Mouse (Mus musculus) neural tube, embryonic 14.5 days (tissue): ENCODE data around the gene Bmi1. TPM values are rescaled to one million over a fixed set of nuclear protein-coding genes. Genes with fewer than 3 reads are reported as not detected.
A peak's percentile ranks its signal among the peaks of the same experiment; 100 is the strongest.

Experiments used
- ATAC-seq: fragments of 200-750 bp; cut with Nextera tagmentation; 2 replicates; pipeline ENCODE4 v1.8.0; 2017; ENCODE audit warnings: low read depth, mild to moderate bottlenecking, moderate TSS enrichment, moderate library complexity
- H3K27ac ChIP-seq: fragments of 300-500 bp; sonication (generic); 2 replicates; pipeline ENCODE4 v1.5.1; 2014; ENCODE audit warnings: low read depth, mild to moderate bottlenecking, control low read depth, low read length, moderate library complexity, mixed read lengths
- H3K27me3 ChIP-seq: fragments of 300-500 bp; sonication (generic); 2 replicates; pipeline ENCODE4 v1.6.1; 2014; ENCODE audit warnings: low read length; ENCODE audit not compliant: control insufficient read depth, insufficient read depth
- H3K36me3 ChIP-seq: fragments of 300-500 bp; sonication (generic); 2 replicates; pipeline ENCODE4 v1.6.1; 2014; ENCODE audit warnings: low read length, mixed read lengths; ENCODE audit not compliant: control insufficient read depth, insufficient read depth
- H3K4me1 ChIP-seq: fragments of 300-500 bp; sonication (generic); 2 replicates; pipeline ENCODE4 v1.6.1; 2014; ENCODE audit warnings: low read length; ENCODE audit not compliant: control insufficient read depth, insufficient read depth
- H3K4me2 ChIP-seq: fragments of 300-500 bp; sonication (generic); 2 replicates; pipeline ENCODE4 v1.6.1; 2014; ENCODE audit warnings: mild to moderate bottlenecking, low read depth, low read length, control low read depth
- H3K4me3 ChIP-seq: fragments of 300-500 bp; sonication (generic); 2 replicates; pipeline ENCODE4 v1.5.1; 2014; ENCODE audit warnings: low read depth, low read length, control low read depth, mixed read lengths
- H3K9ac ChIP-seq: fragments of 300-500 bp; sonication (generic); replicated peaks from 2 replicates; pipeline ENCODE4 v1.6.1; 2014; ENCODE audit warnings: low read depth, mild to moderate bottlenecking, control low read depth, low read length, mixed read lengths
- H3K9me3 ChIP-seq: fragments of 300-500 bp; sonication (generic); 2 replicates; pipeline ENCODE4 v1.6.1; 2016; ENCODE audit warnings: low read length; ENCODE audit not compliant: control insufficient read depth
- WGBS: fragments of 180-500 bp; shearing (Covaris S2); extraction: QIAGEN DNeasy Blood & Tissue Kit; methylation state at CpG from one replicate; pipeline ENCODE4 v1.1.7; 2014; 5-methylcytosine and 5-hydroxymethylcytosine counted together
- polyA plus RNA-seq: library from polyadenylated mRNA; unstranded; fragments of >200 nt; fragmentation: Nextera tagmentation; extraction: Ambion mirVana; gene quantifications from 2 replicates; pipeline ENCODE4 v1.2.1, GENCODE M21; 2014

Bmi1 gene
- polyA plus RNA-seq, 1 experiment from 2014 or later, result 30.6 TPM

- no peak overlapping the region for H3K27ac ChIP-seq
- ATAC-seq, result no peak
- no peak overlapping the region; the same call in 1 of the 2 replicates for H3K4me2 ChIP-seq
- H3K9ac ChIP-seq, result no peak overlapping the region
- H3K9me3 ChIP-seq, result no peaks in the 10 kb centered on the region
- no peaks in the 10 kb centered on the region for H3K36me3 ChIP-seq
- under 1% methylated on average over 9 of the region's 9 CpGs for WGBS
- H3K27me3 ChIP-seq, result peaks cover 50% of the 10 kb centered on the region
- peak overlapping the region; percentile 39; the same call in 1 of the 2 replicates for H3K4me3 ChIP-seq
- H3K4me1 ChIP-seq, result peaks cover 10% of the 10 kb centered on the region
These were observed 13.9 kb downstream of the Bmi1 start for GRCm38 (mm10) chr2:18690756-18691155.

GRCm38 (mm10) chr2:18692031-18692430 lies 15.2 kb downstream of the Bmi1 start:
- Histone ChIP-seq H3K27me3 (peaks cover 50% of the 10 kb centered on the region), H3K9me3 (no peaks in the 10 kb centered on the region), H3K9ac (no peak overlapping the region), H3K4me1 (peaks cover 10% of the 10 kb centered on the region), H3K27ac (no peak overlapping the region), H3K36me3 (no peaks in the 10 kb centered on the region), H3K4me2 (no peak overlapping the region), H3K4me3 (no peak overlapping the region)
- ATAC-seq, result no peak

GRCm38 (mm10) chr2:18692548-18692947 lies 15.7 kb downstream of the Bmi1 start:
- H3K27ac ChIP-seq, result no peak overlapping the region
- peaks cover 46% of the 10 kb centered on the region for H3K27me3 ChIP-seq
- H3K4me1 ChIP-seq, result peaks cover 10% of the 10 kb centered on the region
- H3K9me3 ChIP-seq, result no peaks in the 10 kb centered on the region
- H3K9ac ChIP-seq, result no peak overlapping the region
- H3K36me3 ChIP-seq, result no peaks in the 10 kb centered on the region
- 2% methylated on average over 1 of the region's 1 CpGs for WGBS
- H3K4me3 ChIP-seq, result no peak overlapping the region
- no peak overlapping the region for H3K4me2 ChIP-seq
- ATAC-seq, result no peak

DNA sequence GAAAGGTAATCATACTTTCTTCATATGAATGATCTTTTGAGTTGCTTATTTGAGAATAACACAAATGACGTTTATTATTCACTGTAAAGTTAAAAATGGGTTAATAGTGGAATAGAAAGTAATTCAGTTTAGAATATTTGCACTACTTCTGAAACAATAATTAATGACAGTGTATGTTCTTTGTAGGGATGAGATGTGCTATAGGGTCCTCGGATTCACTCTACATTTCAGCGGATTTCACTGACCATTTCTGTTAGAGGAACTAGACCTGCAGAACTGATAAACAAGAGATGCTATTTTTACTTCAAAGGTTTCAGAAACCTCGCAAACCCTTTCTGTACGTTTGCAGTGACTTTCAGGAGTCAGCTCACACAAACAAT lies 16.7 kb downstream of the Bmi1 start:
- no peaks in the 10 kb centered on the region for H3K36me3 ChIP-seq
- H3K9ac ChIP-seq, result no peak overlapping the region; the same call in 1 of the 2 replicates
- H3K4me3 ChIP-seq, result peak overlapping the region; percentile 45
- no peaks in the 10 kb centered on the region for H3K9me3 ChIP-seq
- H3K27me3 ChIP-seq, result peaks cover 46% of the 10 kb centered on the region
- WGBS, result under 1% methylated on average over 5 of the region's 5 CpGs
- H3K27ac ChIP-seq, result no peak overlapping the region
- H3K4me1 ChIP-seq, result peaks cover 10% of the 10 kb centered on the region
- ATAC-seq, result no peak
- H3K4me2 ChIP-seq, result peak overlapping the region; percentile 87; the same call in 1 of the 2 replicates

DNA sequence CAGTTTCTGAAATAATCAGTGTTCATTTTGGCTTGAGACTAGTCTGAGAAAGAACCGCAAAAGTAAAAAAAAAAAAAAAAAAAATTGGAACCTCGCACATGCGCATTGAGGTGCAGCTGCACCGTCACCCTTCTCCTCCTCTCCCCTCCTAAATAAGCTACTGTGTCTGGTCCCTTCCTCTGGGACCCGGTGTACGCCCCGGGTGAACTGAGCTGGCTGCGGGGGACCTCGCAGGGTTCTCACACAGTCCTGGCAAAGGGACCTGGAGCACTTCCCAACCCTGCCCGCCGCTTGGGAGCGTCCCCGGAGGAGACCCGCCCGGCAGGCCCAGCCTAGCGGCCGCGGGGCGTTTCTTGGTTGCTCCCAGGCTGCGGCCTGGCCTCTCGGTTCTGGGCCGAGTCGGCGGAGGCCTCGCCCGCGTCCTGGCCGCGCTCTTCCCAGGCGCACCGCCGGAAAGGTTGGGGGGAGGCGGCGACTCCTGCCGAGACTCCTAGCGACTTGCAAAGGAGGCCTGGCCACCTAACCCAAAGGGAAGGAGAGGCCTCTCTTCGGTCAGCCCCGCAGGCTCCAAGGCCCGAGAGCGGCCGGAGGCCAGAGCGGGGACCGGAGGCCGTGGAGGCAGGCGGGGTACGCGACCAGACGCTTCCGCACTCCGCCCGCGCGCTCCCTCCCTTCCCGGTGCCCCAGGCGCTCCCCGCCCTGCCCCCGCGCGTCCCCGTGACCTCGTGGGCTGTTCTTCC lies 17.2 kb downstream of the Bmi1 start, which contains the start of gene Spag6:
TSS of gene Spag6 (plus strand) at position 162 of the 740 bp plus-strand sequence.
- H3K27me3 ChIP-seq, result peaks cover 46% of the 10 kb centered on the region

GRCm38 (mm10) chr2:18694611-18694950 lies 17.8 kb downstream of the Bmi1 start:
- Histone ChIP-seq H3K9ac (peak overlapping the region; percentile 60), H3K4me2 (peak overlapping the region; percentile 87), H3K36me3 (no peaks in the 10 kb centered on the region), H3K27me3 (peaks cover 47% of the 10 kb centered on the region), H3K9me3 (no peaks in the 10 kb centered on the region), H3K4me1 (peaks cover 10% of the 10 kb centered on the region), H3K4me3 (peak overlapping the region; percentile 45), H3K27ac (no peak overlapping the region)
- ATAC-seq, result peak; percentile 25; the same call in 1 of the 2 replicates
- 0% methylated on average over 19 of the region's 20 CpGs for WGBS

More for the DNA sequence above, 17.2 kb downstream of the Bmi1 start, which contains the start of gene Spag6:
- under 1% methylated on average over 53 of the region's 61 CpGs for WGBS
- H3K9ac ChIP-seq, result peak within 1 kb of the TSS; percentile 60
- H3K36me3 ChIP-seq, result no peaks in the 10 kb centered on the region
- peak; percentile 58 for ATAC-seq
- H3K4me3 ChIP-seq, result peak within 1 kb of the TSS; percentile 45
- no peak within 1 kb of the TSS for H3K27ac ChIP-seq
- H3K9me3 ChIP-seq, result no peaks in the 10 kb centered on the region
- H3K4me1 ChIP-seq, result peaks cover 10% of the 10 kb centered on the region
- peak within 1 kb of the TSS; percentile 87 for H3K4me2 ChIP-seq

GRCm38 (mm10) chr2:18695163-18695562 lies 18.3 kb downstream of the Bmi1 start:
- no peak overlapping the region for H3K4me2 ChIP-seq
- H3K9me3 ChIP-seq, result no peaks in the 10 kb centered on the region

DNA sequence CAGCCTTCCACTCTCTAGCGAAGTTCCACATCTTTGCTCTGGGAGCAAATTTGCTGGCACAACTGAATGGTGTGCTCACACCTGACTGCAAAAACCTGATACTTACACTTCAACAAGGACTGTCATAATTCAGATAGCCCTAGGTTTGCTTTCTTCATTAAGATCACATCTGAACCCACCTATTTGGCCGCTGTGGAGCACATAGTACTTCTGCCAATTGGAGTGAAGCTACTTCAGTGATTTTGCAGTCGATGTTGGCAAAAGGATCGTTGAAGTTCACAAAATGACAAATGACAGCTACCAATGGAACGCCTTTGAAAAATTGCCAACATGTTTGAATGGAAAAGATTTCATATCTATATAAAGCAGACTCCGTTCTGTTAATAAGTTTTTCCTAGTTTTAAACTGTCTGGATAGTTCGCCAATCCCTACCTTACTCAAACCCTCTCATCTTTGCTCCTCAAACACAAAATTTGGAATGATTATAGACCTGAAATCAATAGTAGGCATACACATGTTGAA lies 18.9 kb downstream of the Bmi1 start:
- WGBS, result 4% methylated on average over 7 of the region's 7 CpGs
- Histone ChIP-seq H3K27ac (no peak overlapping the region), H3K4me1 (peaks cover 7% of the 10 kb centered on the region), H3K36me3 (no peaks in the 10 kb centered on the region), H3K9me3 (no peaks in the 10 kb centered on the region), H3K27me3 (peaks cover 58% of the 10 kb centered on the region), H3K4me2 (no peak overlapping the region), H3K9ac (no peak overlapping the region), H3K4me3 (no peak overlapping the region)
- ATAC-seq, result no peak

More at GRCm38 (mm10) chr2:18695163-18695562, 18.3 kb downstream of the Bmi1 start:
- no peak overlapping the region for H3K4me3 ChIP-seq
- H3K36me3 ChIP-seq, result no peaks in the 10 kb centered on the region
- peaks cover 52% of the 10 kb centered on the region for H3K27me3 ChIP-seq
- H3K27ac ChIP-seq, result no peak overlapping the region
- H3K9ac ChIP-seq, result no peak overlapping the region
- peaks cover 7% of the 10 kb centered on the region for H3K4me1 ChIP-seq
- WGBS, result 2% methylated on average over 8 of the region's 8 CpGs
- no peak for ATAC-seq

DNA sequence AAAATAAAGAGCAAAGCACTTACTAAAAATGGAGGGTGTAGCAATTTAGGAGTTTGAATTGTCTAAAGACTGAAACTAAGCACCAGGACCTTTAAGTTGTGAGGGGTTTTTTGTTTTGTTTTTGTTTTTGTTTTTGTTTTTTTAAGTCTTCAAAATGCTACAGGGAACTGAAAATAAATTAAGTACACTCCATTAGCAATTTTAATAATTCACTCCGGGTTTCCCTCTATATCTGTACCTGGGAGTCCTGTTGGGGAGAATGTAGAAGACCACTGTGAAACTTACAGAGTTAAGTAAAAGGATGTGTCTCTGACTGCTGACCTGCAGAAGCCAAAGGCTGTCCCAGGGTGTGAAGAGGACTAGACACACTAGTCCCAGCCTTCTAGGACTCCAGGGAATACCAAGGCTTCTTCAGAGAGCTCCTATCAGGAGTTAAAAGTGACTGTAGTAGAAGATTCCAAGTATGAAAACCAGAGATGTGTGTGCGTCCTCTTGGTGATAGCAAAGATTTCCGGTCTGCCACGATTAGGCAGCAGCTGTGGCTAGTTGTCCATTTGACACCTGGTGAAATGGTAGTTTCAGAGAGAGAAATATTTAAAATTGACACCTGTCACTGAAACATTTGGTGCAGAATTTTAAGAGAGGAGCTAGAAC lies 20.9 kb downstream of the Bmi1 start:
- Histone ChIP-seq H3K4me2 (no peak overlapping the region), H3K27me3 (peaks cover 60% of the 10 kb centered on the region), H3K9me3 (no peaks in the 10 kb centered on the region), H3K4me3 (no peak overlapping the region), H3K4me1 (peaks cover 7% of the 10 kb centered on the region), H3K9ac (no peak overlapping the region), H3K27ac (no peak overlapping the region), H3K36me3 (no peaks in the 10 kb centered on the region)
- no peak for ATAC-seq
- WGBS, result 2% methylated on average over 4 of the region's 4 CpGs
